Mouse (Mus musculus) megakaryocyte-erythroid progenitor cell, adult 5-6 weeks (primary cell): ENCODE measurements at regions not wholly inside any gene's neighbourhood (a gene's known extent, or its start where the extent isn't known, plus 50 kb on each side); places are given as distances from the start of the nearest gene placed in this dataset.

Experiments used
- ATAC-seq: replicated peaks from 2 replicates; pipeline ENCODE4 v1.8.0; 2016; ENCODE audit warnings: mild to moderate bottlenecking, inconsistent platforms; ENCODE audit not compliant: severe bottlenecking, poor library complexity, low FRiP score, low TSS enrichment

GRCm38 (mm10) chr11:31721908-31722307 lies 50.2 kb upstream of the Bod1 start:
- ATAC-seq = peak; percentile 34; the same call in 1 of the 2 replicates

DNA sequence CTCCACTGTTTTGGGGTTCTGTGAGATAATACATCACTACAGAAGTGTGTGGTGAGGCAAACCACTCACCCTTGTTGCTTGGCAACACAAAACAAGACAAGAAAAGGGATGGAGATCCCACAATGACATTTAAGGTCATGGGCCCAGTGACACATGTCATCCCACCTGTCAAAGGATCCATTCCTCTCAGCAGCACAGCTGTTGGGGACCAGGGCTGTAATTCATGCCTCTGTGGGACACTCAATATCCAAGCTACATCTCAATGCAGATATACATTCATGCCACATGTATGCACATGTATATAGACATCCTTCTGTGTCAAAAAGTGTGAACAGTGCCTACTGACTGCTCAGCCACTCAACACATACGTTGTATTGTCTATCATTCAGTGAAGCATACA lies 52.8 kb upstream of the Bod1 start:
- ATAC-seq = no peak

DNA sequence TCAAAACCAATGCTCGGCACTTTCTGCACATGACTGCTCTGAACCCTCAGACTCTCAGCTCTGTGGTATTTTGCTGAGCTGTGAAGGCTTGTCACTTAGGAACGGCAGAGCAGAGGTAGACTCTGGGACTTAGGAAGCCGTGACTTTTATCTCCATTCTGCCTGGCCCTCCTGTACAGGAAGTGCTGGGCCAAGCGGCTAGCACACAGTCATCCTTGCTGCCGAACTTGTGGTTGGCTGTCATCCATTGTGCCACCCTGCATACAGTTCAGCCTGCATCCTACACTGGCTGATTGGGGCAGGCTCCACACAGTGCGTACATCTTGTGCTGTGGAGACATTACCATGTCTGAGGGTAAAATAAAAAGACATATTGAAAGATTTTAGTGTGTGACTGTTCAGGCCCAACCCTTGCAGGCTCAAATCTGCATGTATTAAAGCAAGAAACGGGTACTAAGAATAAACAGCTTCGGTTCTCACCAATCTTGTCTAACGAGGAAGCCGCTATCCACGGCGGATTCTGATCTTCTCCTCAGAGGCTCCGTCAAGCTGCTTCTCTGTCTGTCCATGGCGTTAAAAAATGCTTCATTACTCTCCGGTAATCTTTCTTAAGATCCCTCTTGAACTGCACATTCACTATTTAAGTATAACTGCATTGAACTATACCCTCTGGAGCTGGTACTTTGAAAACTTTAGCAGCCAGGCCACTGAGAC lies 54.4 kb upstream of the Bod1 start:
- ATAC-seq = peak; percentile 88

- no peak for ATAC-seq
These were observed 55.6 kb upstream of the Bod1 start for GRCm38 (mm10) chr11:31727289-31727688.

DNA sequence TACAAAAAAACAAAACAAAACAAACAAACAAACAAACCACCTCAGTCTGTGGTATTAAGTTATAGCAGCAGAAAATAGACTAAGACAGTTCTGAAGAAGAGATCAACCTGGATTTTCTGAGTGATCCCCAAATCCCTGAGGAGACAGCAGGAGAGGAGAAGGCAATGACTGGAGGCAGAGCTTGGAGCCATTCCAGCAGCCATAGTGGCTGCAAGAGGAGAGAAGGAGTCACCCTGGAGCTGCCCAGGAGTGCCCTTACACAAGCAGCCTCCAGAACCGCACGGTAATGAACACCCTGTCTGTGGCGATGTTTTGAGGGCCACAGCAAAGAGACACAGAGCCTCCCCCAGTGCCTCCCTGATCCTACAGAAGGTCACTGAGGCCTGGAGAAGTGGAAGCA lies 58.0 kb upstream of the Bod1 start:
- no peak for ATAC-seq

DNA sequence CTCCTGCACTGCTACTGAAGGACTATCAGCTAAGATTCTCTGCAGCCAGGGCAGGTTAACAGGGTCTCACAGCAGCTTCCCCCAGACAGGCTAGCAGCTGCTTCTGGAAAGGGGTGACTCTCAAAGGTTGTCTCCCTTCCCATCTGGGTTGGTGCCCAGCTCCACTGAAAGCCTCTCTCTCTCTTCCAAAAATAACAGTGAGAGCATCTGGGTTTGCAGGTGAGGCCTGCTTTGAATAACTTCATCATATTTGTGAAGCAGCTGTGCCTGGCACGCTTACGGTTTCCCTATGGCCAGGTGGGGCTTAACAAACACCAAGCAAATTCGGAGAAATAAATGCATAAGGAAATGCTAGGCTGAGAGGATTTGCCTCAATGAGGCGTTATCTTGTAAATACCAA lies 58.5 kb upstream of the Bod1 start:
- ATAC-seq = no peak

GRCm38 (mm10) chr11:31730680-31731079 lies 59.0 kb upstream of the Bod1 start:
- ATAC-seq = no peak

- ATAC-seq = no peak
These were observed 59.8 kb upstream of the Bod1 start for GRCm38 (mm10) chr11:31731459-31731858.

GRCm38 (mm10) chr11:31732342-31732741 lies 60.7 kb upstream of the Bod1 start:
- peak; percentile 46 for ATAC-seq

DNA sequence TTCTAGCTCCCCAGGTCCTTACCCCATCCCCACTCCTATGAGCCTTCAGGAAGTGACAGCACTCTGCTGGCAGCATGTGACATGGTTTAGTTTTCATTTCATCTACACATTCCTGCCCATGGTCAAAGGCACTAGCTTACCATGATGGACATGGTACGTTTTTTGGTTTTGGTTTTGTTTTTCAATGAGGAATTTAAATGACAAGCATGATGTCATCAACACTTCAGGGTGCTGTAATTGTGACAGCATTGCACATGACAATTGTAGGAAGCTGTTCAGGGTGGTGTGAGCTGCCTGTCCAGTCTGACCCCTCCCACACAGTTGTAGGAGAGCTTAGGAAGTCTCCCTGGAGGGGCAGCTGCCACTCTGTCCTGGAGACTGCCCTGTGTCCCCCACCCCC lies 61.3 kb upstream of the Bod1 start:
- 0 out of 2 replicates have a peak, but pooled peaks have one; percentile 5 for ATAC-seq

GRCm38 (mm10) chr11:31734091-31734490 lies 62.4 kb upstream of the Bod1 start:
- no peak for ATAC-seq

GRCm38 (mm10) chr11:31735257-31735656 lies 63.6 kb upstream of the Bod1 start:
- ATAC-seq = no peak

DNA sequence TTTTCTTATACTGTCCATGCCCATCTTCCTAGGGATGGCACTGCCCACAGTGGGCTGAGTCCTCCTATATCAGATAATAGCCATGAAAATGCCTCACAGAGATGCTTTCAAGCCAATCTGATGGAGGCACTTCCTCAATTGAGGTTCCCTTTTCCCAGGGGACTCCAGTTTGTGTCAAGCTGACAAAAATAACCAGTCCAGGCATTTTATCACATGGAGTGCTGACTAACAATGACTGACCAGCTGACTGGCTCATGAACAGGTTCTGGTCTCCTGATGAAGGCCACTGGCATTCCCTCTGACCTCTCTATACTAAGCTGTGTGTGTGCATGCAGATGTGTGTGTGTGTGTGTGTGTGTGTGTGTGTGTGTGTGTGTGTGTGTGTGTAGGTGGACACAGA lies 64.4 kb upstream of the Bod1 start:
- no peak for ATAC-seq

DNA sequence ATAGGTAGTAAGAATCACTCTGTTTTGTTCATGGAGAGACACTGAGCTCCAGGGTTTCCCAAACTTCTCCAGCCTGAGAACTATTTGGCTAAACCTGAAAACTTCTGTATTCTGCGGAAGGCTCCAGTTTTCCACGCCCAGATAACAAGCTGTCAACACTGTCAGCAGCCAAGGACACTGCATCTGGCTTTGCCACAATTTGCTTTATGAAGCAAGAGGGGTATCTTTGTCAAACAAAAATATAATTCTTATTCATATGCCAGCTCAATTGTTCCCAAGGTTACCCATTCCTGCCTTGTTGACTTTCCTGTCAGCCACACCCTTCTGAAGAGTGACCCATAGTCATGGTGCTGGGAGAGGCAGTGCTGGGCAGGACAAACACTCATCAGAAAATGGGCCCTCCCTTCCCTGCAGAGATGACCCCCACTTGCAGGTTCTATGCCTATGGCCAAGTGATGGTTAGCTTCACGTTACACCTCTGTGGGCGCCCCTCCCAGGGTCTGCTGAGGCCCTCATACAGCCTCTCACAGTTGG lies 64.9 kb upstream of the Bod1 start:
- no peak for ATAC-seq

- no peak for ATAC-seq
These were observed 66.7 kb upstream of the Bod1 start for GRCm38 (mm10) chr11:31738148-31739021.

DNA sequence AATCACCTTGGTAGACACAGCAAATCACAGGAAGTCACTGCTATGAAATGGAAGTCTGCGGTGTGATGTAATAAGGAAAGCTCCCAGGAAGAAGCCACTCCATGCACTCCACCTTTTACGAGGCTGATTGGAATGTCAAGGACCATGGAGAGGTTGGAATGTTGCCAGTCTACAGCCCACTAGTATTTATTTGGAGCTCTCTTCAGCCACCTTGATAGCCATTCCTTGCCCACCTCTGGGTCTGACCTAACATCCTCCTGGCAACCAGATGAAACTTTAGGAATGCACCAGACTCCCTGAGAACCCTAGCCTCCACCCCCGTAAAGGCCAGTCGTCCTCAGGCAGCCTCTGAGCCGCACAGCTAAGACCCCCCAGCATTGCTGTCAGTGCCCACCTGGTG lies 68.7 kb upstream of the Bod1 start:
- no peak for ATAC-seq

GRCm38 (mm10) chr11:31742160-31742559 lies 70.5 kb upstream of the Bod1 start:
- no peak for ATAC-seq

DNA sequence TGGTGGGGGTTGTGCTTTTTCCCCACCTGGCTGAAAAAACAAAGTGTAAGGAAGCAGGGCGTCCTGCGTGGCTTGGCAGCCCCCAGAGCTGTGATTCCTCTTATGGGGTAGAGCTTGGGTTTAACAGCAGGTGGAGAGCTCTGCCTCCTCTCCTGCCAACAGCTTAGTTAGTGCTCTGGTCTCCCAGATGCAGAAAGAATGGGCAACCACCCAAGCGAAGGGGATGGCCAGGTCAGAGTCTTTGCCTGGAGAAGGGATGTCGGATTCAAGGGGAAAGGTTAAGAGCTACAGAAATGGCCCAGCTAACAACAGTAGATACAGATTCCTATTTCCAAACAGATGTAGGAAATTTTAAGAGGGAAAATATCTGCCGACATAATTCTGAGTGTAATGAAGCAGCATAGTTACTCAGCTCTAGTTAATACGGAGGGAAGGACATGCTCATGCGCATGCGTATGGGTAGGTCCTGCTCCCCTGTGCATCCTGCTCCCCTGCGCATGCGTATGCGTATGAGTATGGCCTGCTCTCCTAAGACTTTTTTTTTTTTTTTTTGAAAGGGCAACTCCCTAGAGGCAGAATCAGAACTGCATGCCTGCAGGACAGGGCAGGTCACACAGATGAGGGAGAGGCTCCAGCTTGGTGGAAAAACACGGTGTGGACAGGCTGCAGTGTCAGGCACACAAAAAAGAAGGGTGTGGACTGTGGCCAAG lies 72.5 kb upstream of the Bod1 start:
- no peak for ATAC-seq

GRCm38 (mm10) chr11:31745028-31745865 lies 73.6 kb upstream of the Bod1 start:
- no peak for ATAC-seq
